Mouse (Mus musculus): ENCODE measurements around the gene Dlg2. TPM values are rescaled to one million over a fixed set of nuclear protein-coding genes. Genes with fewer than 3 reads are reported as not detected.

The Dlg2 gene
- polyA plus RNA-seq, 1 experiment: 0.85 TPM

DNA sequence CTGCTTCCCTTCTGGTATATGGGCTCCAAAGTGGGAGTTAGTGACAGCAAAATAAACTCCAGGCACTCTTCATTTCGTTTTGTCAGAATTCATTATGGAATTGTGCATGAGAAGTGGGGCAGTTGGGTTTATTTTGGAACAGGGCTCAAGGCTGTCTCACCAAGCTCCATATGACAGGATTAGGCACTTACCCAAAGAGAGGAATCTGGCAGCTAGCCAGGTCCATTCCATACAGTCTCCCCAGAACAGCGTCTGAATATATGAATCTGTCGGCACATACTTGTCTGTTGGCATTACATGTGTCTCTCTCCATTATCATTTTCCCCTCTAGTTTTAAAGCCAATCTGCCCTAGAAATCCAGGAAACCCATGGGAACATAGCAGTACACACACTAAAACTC lies 1649.4 kb downstream of the Dlg2 start:
- H3K36me3 ChIP-seq (ENCODE audit: control insufficient read depth, insufficient read depth, low read length, poor library complexity, severe bottlenecking): no peaks in the 10 kb centered on the region
- H3K9me3 ChIP-seq (replicated peaks; ENCODE audit: control insufficient read depth, insufficient read depth, low read length, poor library complexity, severe bottlenecking): no peaks in the 10 kb centered on the region
- TF ChIP-seq POLR2A (IDR thresholded peaks at IDR 0.05; ENCODE audit: insufficient read depth, low read length) (no peak), CTCF (IDR thresholded peaks at IDR 0.05; ENCODE audit: low read depth, low read length) (no peak), EP300 (IDR thresholded peaks at IDR 0.05; ENCODE audit: insufficient read depth, low read depth, low read length) (no peak)
- no peaks in the 10 kb centered on the region for H3K27me3 ChIP-seq (ENCODE audit: control insufficient read depth, insufficient read depth, low read length, poor library complexity, severe bottlenecking)
- no peak overlapping the region for H3K4me3 ChIP-seq (ENCODE audit: low read depth, low read length)
- H3K27ac ChIP-seq (ENCODE audit: insufficient read depth, low read length): no peak overlapping the region
- no peak overlapping the region for H3K9ac ChIP-seq (ENCODE audit: low read depth, poor library complexity, severe bottlenecking)
- H3K4me1 ChIP-seq (ENCODE audit: control insufficient read depth, insufficient read depth, low read length): no peaks in the 10 kb centered on the region

DNA sequence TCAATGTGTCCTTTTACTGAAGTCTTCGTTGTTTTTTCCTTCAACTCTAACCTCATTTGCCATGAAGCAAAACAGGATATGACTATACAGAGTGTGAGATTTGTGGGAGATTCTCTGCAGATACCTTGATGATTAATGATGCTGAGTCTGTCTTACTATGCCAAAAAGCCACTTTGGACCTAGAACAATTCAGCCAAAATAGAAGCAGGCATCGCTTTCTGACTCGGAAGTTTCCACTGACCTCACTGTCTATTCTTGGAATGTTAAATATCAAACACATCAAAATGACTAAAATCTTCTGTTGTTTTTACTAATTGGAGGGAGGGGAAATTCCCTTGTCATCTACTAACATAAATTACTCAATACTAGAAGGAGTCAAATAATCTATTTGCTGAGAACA lies 1657.8 kb downstream of the Dlg2 start:
- H3K4me3 ChIP-seq (ENCODE audit: low read depth, low read length): no peak overlapping the region
- no peaks in the 10 kb centered on the region for H3K4me1 ChIP-seq (ENCODE audit: control insufficient read depth, insufficient read depth, low read length)
- no peak overlapping the region for H3K27ac ChIP-seq (ENCODE audit: insufficient read depth, low read length)
- no peak overlapping the region for H3K9ac ChIP-seq (ENCODE audit: low read depth, poor library complexity, severe bottlenecking)
- H3K9me3 ChIP-seq (replicated peaks; ENCODE audit: control insufficient read depth, insufficient read depth, low read length, poor library complexity, severe bottlenecking): no peaks in the 10 kb centered on the region
- no peaks in the 10 kb centered on the region for H3K27me3 ChIP-seq (ENCODE audit: control insufficient read depth, insufficient read depth, low read length, poor library complexity, severe bottlenecking)
- H3K36me3 ChIP-seq (ENCODE audit: control insufficient read depth, insufficient read depth, low read length, poor library complexity, severe bottlenecking): no peaks in the 10 kb centered on the region
- TF ChIP-seq POLR2A (IDR thresholded peaks at IDR 0.05; ENCODE audit: insufficient read depth, low read length): no peak
- TF ChIP-seq EP300 (IDR thresholded peaks at IDR 0.05; ENCODE audit: insufficient read depth, low read depth, low read length): no peak
- TF ChIP-seq CTCF (IDR thresholded peaks at IDR 0.05; ENCODE audit: low read depth, low read length): no peak

DNA sequence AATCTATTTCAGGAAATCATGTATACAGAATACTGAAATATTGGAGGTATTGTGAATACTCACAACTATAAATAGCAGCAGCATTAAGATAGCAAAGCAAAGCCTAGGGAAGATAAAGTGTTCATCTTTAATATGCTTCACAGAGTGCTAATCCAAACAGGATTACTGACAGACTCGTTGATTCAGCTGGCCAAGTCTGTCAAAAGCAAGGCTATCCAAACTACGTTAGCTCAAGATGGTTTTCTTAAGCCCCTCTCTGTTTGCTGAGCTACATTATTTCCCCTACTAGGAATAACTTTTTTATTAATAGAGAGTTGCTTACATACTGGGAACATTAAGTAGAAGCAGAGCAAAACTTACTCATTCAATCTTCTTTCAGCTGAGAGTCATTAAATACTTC lies 1659.2 kb downstream of the Dlg2 start:
- Histone ChIP-seq H3K27ac (ENCODE audit: insufficient read depth, low read length) (no peak overlapping the region), H3K9ac (ENCODE audit: low read depth, poor library complexity, severe bottlenecking) (no peak overlapping the region), H3K36me3 (ENCODE audit: control insufficient read depth, insufficient read depth, low read length, poor library complexity, severe bottlenecking) (no peaks in the 10 kb centered on the region), H3K9me3 (replicated peaks; ENCODE audit: control insufficient read depth, insufficient read depth, low read length, poor library complexity, severe bottlenecking) (no peaks in the 10 kb centered on the region), H3K4me3 (ENCODE audit: low read depth, low read length) (no peak overlapping the region), H3K4me1 (ENCODE audit: control insufficient read depth, insufficient read depth, low read length) (no peaks in the 10 kb centered on the region), H3K27me3 (ENCODE audit: control insufficient read depth, insufficient read depth, low read length, poor library complexity, severe bottlenecking) (no peaks in the 10 kb centered on the region)
- no peak for TF ChIP-seq CTCF (IDR thresholded peaks at IDR 0.05; ENCODE audit: low read depth, low read length)

DNA sequence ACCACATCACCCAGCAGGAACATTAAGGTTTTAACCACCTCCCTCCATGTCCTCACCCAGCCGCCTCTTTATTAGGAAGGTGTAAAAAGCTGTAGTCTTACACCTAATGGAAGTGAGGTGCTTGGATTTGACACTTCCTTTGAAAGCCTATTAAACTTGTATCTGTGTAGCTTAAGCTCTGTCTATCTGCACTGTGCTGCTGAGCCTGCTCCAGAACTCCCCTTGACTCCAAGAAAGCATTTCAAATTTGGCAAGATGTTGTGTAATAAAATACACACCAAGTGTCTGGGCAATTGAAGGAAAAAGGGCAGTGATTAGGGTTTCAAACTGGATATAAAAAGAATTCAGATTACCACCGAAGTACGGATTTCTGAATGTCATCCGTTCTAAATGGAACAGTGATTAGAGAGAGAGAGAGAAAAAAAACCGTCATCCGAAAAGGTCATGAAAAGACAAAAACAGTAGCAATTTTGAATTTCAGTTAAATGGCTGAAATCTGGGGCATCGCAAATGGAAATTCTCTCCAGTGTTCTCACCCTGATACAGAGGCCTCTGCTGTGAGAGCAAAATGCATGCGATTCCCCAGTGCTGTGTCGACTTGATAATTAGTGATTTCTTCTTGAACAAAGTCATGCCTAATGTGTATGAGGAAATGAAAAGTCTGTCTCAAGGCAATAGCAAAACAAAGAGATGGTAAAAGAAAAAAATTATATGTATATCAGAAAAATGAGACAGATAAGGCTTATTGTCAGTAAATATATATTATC lies 1663.8 kb downstream of the Dlg2 start:
- no peak overlapping the region for H3K4me3 ChIP-seq (ENCODE audit: low read depth, low read length)
- no peak overlapping the region for H3K9ac ChIP-seq (ENCODE audit: low read depth, poor library complexity, severe bottlenecking)
- no peaks in the 10 kb centered on the region for H3K9me3 ChIP-seq (replicated peaks; ENCODE audit: control insufficient read depth, insufficient read depth, low read length, poor library complexity, severe bottlenecking)
- no peaks in the 10 kb centered on the region for H3K27me3 ChIP-seq (ENCODE audit: control insufficient read depth, insufficient read depth, low read length, poor library complexity, severe bottlenecking)
- H3K4me1 ChIP-seq (ENCODE audit: control insufficient read depth, insufficient read depth, low read length): no peaks in the 10 kb centered on the region
- TF ChIP-seq POLR2A (IDR thresholded peaks at IDR 0.05; ENCODE audit: insufficient read depth, low read length): no peak
- TF ChIP-seq CTCF (IDR thresholded peaks at IDR 0.05; ENCODE audit: low read depth, low read length): no peak
- TF ChIP-seq EP300 (IDR thresholded peaks at IDR 0.05; ENCODE audit: insufficient read depth, low read depth, low read length): no peak
- H3K36me3 ChIP-seq (ENCODE audit: control insufficient read depth, insufficient read depth, low read length, poor library complexity, severe bottlenecking): no peaks in the 10 kb centered on the region
- no peak overlapping the region for H3K27ac ChIP-seq (ENCODE audit: insufficient read depth, low read length)

DNA sequence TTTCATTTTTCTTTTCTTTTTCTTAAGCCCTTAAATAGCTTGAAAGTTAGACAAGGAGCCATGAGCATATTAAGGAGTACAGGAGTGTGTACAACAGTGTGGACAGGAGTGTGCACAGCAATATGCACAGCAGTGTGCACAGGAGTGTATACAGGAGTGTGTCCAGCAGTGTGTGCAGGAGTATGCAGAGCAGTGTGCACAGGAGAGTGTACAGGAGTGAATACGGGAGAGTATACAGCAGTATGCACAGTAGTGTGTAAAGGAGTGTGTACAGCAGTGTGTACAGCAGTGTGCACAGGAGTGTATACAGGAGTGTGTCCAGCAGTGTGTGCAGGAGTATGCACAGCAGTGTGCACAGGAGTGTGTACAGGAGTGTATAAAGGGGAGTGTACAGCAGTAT lies 1671.0 kb downstream of the Dlg2 start:
- Histone ChIP-seq H3K4me1 (ENCODE audit: control insufficient read depth, insufficient read depth, low read length) (no peaks in the 10 kb centered on the region), H3K27me3 (ENCODE audit: control insufficient read depth, insufficient read depth, low read length, poor library complexity, severe bottlenecking) (no peaks in the 10 kb centered on the region), H3K4me3 (ENCODE audit: low read depth, low read length) (no peak overlapping the region), H3K36me3 (ENCODE audit: control insufficient read depth, insufficient read depth, low read length, poor library complexity, severe bottlenecking) (no peaks in the 10 kb centered on the region), H3K9ac (ENCODE audit: low read depth, poor library complexity, severe bottlenecking) (no peak overlapping the region), H3K27ac (ENCODE audit: insufficient read depth, low read length) (no peak overlapping the region), H3K9me3 (replicated peaks; ENCODE audit: control insufficient read depth, insufficient read depth, low read length, poor library complexity, severe bottlenecking) (no peaks in the 10 kb centered on the region)
- TF ChIP-seq CTCF (IDR thresholded peaks at IDR 0.05; ENCODE audit: low read depth, low read length): no peak
- no peak for TF ChIP-seq POLR2A (IDR thresholded peaks at IDR 0.05; ENCODE audit: insufficient read depth, low read length)
- TF ChIP-seq EP300 (IDR thresholded peaks at IDR 0.05; ENCODE audit: insufficient read depth, low read depth, low read length): no peak

DNA sequence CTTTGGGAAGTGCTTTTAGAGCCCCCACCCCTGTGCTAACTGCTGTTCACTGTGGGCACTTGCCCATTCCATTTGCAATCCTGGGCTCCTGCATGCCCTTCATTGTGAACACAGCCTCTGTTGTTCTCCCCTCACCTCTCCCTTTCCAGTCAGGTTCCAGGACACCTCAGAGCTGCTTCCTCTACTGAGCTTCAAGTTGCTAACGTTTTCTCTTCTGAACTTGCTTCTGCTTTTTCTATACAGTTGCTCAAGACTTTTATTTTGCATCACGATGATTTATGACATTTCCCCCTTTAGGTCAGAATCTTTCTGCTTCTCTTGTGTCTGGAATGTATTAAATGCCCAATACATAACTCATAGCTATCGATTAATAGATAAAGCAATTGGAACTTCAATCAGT lies 1674.3 kb downstream of the Dlg2 start:
- TF ChIP-seq CTCF (IDR thresholded peaks at IDR 0.05; ENCODE audit: low read depth, low read length) (no peak), EP300 (IDR thresholded peaks at IDR 0.05; ENCODE audit: insufficient read depth, low read depth, low read length) (no peak), POLR2A (IDR thresholded peaks at IDR 0.05; ENCODE audit: insufficient read depth, low read length) (no peak)
- no peak overlapping the region for H3K4me3 ChIP-seq (ENCODE audit: low read depth, low read length)
- no peaks in the 10 kb centered on the region for H3K36me3 ChIP-seq (ENCODE audit: control insufficient read depth, insufficient read depth, low read length, poor library complexity, severe bottlenecking)
- no peak overlapping the region for H3K27ac ChIP-seq (ENCODE audit: insufficient read depth, low read length)
- H3K27me3 ChIP-seq (ENCODE audit: control insufficient read depth, insufficient read depth, low read length, poor library complexity, severe bottlenecking): no peaks in the 10 kb centered on the region
- no peaks in the 10 kb centered on the region for H3K9me3 ChIP-seq (replicated peaks; ENCODE audit: control insufficient read depth, insufficient read depth, low read length, poor library complexity, severe bottlenecking)
- no peak overlapping the region for H3K9ac ChIP-seq (ENCODE audit: low read depth, poor library complexity, severe bottlenecking)
- no peaks in the 10 kb centered on the region for H3K4me1 ChIP-seq (ENCODE audit: control insufficient read depth, insufficient read depth, low read length)

Data from ES-Bruce4 (cell line).